Mouse (Mus musculus): ENCODE measurements around the gene Tmtc1.

DNA sequence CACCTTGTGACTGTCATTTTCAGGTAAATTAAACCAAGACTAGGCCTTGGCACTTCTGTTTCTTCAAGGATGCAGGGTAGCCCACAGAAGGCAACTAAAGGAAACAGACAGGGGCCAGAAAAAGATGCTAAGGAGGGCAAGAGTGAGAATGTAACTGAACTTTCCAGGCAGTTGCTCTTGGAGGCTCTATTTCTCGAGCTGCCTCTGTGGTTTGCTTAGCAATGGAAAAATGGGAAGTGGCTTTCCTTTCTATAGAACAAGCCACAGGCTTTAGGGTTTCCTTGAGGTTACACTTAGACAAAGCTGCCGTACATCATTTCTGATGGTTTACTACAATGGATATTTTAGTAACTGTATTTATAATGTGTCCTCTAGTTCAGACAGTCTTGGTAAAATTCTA, 102.4 kb downstream of the Tmtc1 start:
- TF ChIP-seq CHD2 (IDR thresholded peaks at IDR 0.05; ENCODE audit: low read depth, low read length) (no peak), HCFC1 (IDR thresholded peaks at IDR 0.05; ENCODE audit: borderline replicate concordance, insufficient read depth, low read length) (no peak), MAFK (IDR thresholded peaks at IDR 0.05; ENCODE audit: insufficient read depth, low read depth, low read length) (no peak)

Measured in ES-E14 (cell line).